Mouse (Mus musculus) frontal cortex, adult (tissue): ENCODE results near the gene S100a2.

Source experiments
- ATAC-seq: cut with Nextera tagmentation; 2 replicates; pipeline ENCODE4 v1.9.2; 2017; ENCODE audit warnings: mild to moderate bottlenecking, moderate library complexity, mixed read lengths; ENCODE audit not compliant: low TSS enrichment

Gene S100a2

DNA sequence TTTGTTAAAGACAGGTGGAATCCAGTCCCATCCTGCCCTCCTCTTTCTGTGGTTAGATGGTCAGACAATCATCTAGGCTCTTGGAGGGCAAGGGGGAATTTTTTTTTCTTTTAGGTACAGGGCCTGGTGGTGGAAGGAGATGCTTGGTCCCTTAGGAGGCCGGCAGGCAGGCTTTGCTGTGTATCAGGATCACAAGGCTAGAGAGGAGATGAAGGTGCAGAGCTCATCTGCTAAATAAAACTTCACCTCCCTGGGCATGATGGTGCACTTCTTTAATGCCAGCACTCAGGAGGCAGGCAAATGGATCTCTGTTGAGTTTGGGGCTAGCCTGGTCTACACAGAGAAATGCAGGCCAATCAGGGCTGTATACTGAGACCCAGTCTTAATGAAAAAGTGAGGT is 25.9 kb downstream of the S100a2 start:
- no peak for ATAC-seq

DNA sequence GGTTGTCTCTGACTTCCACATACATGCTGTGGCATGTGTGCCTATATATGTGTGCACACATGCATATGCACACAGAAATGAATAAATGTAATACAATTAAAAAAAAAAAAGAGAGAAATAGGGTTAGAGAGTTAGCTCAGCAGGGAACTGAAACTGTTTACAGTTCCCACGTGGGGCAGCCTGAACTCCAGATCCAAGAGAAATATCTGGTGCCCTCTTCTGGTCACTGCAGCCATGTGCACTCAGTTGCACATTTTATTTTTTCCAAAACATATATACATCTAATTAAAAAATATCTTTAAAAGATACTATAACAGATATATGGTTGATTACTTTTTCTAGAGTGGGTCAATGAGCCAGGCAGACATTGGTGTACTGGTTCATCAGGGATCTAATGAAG is 27.5 kb downstream of the S100a2 start:
- no peak for ATAC-seq

DNA sequence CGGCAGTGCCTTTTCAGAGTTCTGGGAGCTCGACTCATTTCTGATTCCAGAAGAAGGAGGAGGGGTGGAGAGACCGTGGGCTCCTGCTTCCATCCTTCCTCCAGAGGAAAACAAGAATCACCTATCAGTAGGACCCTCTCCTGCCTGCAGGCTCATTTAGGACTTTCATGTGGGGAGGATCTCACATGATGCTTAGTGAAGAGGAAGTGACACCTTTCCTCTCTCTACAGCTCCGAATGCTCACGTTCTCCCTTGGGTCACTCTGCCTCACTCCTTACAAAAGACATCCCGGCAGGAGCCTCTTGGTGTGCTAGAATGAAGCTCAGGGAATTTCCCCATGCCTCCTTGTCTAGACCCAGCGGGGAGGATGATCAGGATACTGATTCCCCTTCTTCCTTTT is 31.5 kb downstream of the S100a2 start:
- no peak for ATAC-seq

DNA sequence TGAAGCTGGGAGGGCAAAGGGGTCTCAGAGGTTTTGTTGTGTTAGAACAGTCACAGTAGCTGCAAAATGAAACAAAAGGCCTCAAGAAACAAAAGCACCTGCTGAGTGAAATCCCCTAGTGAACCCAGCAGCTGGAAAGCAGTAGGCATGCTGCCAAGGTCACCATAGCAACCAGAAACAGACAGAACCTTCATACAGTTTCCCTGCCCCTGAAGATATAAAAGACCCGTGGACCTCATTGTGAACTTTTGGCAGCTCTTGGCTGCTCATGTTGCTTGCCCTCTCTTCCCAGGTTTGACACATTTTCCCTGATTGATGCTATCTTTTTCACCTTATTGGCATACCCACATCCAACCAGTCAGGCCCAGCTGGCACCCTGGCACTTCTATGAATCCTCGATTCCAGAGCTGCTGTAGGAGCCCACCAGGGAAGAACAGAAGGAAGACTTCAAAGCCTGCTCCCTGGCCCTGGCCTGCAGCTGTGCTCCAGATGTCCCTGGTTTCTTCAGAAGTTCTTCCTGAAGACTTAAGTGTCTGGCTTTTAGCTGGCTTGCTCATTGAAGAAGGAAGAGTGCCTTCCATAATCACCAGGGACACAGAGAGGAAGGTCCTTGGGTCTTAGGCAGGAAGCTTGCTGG is 33.5 kb downstream of the S100a2 start:
- no peak for ATAC-seq

DNA sequence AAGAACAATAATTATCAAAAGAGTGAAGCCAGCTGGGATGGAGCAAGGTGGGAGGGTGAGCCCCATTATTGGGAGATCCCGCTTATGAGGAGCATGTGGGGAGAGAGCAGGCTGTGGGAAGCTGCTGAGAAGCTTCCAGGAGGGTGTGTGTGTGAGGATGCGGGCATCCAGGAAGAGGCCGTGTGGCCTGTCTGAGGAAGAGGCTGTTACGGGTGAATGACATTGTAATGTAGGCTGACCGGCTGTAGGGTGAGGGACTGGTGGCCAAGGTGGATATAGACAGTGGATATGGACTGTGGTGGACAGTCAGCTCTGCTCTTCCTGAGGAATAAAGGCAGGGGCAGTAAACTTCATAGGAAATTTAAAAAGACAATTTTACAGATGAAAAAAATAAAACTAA is 35.4 kb downstream of the S100a2 start:
- ATAC-seq, result no peak

GRCm38 (mm10) chr3:90626266-90627021 is 36.4 kb downstream of the S100a2 start:
- no peak for ATAC-seq

DNA sequence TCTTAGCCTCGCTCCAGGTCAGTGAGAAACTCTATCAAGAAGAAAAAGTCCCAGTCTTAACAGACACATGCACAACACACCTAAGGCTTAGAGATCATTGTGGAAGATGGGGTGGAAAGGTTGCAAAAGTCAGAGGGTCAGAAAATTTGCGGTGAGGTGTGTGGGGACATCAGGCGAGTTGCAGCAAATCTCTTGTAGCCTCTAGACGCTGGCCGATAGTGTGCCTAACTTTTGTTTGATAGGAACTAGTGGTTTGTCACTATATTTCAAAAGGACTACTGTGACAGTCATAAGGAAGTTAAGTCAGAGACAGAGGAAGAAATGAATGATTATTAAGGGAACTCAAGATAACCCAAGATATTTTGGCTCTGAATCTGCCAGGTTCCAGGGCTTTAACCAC is 37.3 kb downstream of the S100a2 start:
- ATAC-seq, result no peak

- peak; percentile 90 for ATAC-seq
These were observed 37.8 kb downstream of the S100a2 start for GRCm38 (mm10) chr3:90627807-90628206.

- ATAC-seq, result peak; percentile 64; the same call in 1 of the 2 replicates
These were observed 39.3 kb downstream of the S100a2 start for GRCm38 (mm10) chr3:90629298-90629697.

DNA sequence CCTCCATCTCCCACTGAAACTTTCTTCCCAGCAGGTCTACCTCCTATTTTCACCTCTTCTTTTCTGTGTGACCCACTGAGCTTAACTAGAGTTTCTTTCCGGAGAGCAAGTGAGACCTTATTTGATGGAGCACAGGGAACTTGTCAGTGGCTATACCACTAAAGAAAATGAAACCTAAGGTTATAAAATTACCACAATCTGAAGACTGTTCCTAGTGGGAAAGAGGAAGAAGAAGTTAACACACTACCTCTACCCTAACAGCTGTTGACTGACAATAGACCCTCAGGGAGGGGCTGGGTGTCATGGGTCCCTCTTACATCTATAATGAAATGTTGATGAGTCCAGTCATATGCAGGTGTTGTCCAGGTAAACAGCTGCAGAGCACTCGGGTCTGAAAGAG is 41.9 kb downstream of the S100a2 start:
- ATAC-seq, result no peak

DNA sequence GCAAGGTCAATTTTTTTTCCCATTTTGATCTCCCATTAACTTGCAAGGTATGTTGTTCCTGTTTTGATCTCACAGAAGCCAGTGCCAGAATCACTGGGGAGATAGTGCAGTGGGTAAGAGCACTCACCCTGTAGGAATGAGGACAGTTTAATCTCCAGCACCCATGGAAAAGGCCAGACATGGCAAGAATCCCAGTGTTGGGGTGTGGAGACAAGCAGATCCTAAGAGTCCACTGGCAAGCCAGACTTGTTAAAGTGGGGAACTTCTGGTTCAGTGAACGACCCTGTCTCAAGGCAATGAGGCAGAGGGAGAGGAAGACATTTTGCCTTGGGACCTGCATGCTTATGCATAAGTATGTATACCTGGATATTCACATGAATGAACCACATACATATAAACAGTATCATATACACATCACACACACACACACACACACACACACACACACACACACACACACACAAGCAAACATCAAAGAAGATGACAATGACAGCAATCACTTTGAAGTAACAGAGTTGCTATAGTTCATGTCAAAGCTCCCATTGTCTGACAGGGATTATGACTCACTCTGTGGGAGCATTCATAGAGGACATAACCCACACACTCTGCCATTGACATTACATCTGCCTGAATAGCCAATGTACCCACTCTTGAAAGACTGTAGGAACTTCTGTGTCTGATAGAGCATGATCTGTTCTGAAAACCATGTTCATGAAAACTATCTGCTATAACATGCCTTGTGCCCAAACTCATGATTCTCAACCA is 48.6 kb downstream of the S100a2 start:
- ATAC-seq, result no peak

- ATAC-seq, result no peak; the same call in 1 of the 2 replicates
These were observed 49.6 kb downstream of the S100a2 start for GRCm38 (mm10) chr3:90639511-90640154.

- ATAC-seq, result no peak
These were observed 50.9 kb downstream of the S100a2 start for GRCm38 (mm10) chr3:90640981-90641380.
